Mouse (Mus musculus) embryonic facial prominence, embryonic 15.5 days (tissue): ENCODE measurements around the gene Glmn. TPM values are rescaled to one million over a fixed set of nuclear protein-coding genes. Genes with fewer than 3 reads are reported as not detected.
A peak's percentile ranks its signal among the peaks of the same experiment; 100 is the strongest.

Source experiments
- ATAC-seq: fragments of 200-750 bp; cut with Nextera tagmentation; 2 replicates; pipeline ENCODE4 v1.8.0; 2017; ENCODE audit warnings: low read depth, moderate TSS enrichment; ENCODE audit not compliant: insufficient number of reproducible peaks, low FRiP score, low TSS enrichment
- H3K27ac ChIP-seq: fragments of 300-500 bp; sonication (generic); replicated peaks from 2 replicates; pipeline ENCODE4 v1.5.1; 2015; ENCODE audit warnings: mild to moderate bottlenecking, inconsistent platforms
- H3K27me3 ChIP-seq: fragments of 300-500 bp; sonication (generic); 2 replicates; pipeline ENCODE4 v1.6.1; 2015; ENCODE audit warnings: inconsistent platforms
- H3K36me3 ChIP-seq: fragments of 300-500 bp; sonication (generic); 2 replicates; pipeline ENCODE4 v1.6.1; 2015; ENCODE audit warnings: mild to moderate bottlenecking, inconsistent platforms
- H3K4me1 ChIP-seq: fragments of 300-500 bp; sonication (generic); 2 replicates; pipeline ENCODE4 v1.6.1; 2015; ENCODE audit warnings: inconsistent platforms
- H3K4me2 ChIP-seq: fragments of 300-500 bp; sonication (generic); replicated peaks from 2 replicates; pipeline ENCODE4 v1.6.1; 2015; ENCODE audit warnings: mild to moderate bottlenecking, inconsistent platforms
- H3K4me3 ChIP-seq: fragments of 300-500 bp; sonication (generic); replicated peaks from 2 replicates; pipeline ENCODE4 v1.5.1; 2015; ENCODE audit warnings: mild to moderate bottlenecking, inconsistent platforms
- H3K9ac ChIP-seq: fragments of 300-500 bp; sonication (generic); 2 replicates; pipeline ENCODE4 v1.6.1; 2015; ENCODE audit warnings: inconsistent platforms
- H3K9me3 ChIP-seq: fragments of 300-500 bp; sonication (generic); replicated peaks from 2 replicates; pipeline ENCODE4 v1.6.1; 2016; ENCODE audit warnings: inconsistent platforms
- WGBS: fragments of 180-500 bp; shearing (Covaris S2); methylation state at CpG from one replicate; pipeline ENCODE4 v1.1.7; 2015; 5-methylcytosine and 5-hydroxymethylcytosine counted together
- polyA plus RNA-seq: library from polyadenylated mRNA; unstranded; fragments of >200 nt; fragmentation: Nextera tagmentation; extraction: Ambion mirVana; gene quantifications from 2 replicates; pipeline ENCODE4 v1.2.1, GENCODE M21; 2015

The Glmn gene
- 25.4 and 27.2 TPM in 2 replicates for polyA plus RNA-seq

- Histone ChIP-seq H3K9ac (peak within 1 kb of the TSS; percentile 70), H3K36me3 (peaks cover 16% of the 10 kb centered on the region), H3K27me3 (no peaks in the 10 kb centered on the region), H3K27ac (peak within 1 kb of the TSS; percentile 90), H3K4me1 (0 out of 2 replicates have a peak, but pooled peaks cover 5% of the 10 kb centered on the region), H3K4me3 (peak within 1 kb of the TSS; percentile 79), H3K4me2 (peak within 1 kb of the TSS; percentile 64), H3K9me3 (no peaks in the 10 kb centered on the region)
- WGBS = under 1% methylated on average over 54 of the region's 64 CpGs
- ATAC-seq = peak; percentile 96
These were observed at the start of gene Glmn, which contains the start of gene Rpap2 for GRCm38 (mm10) chr5:107597301-107598077. Glmn (minus strand) TSS chr5:107597888. Rpap2 (plus strand) TSS chr5:107597373.

DNA sequence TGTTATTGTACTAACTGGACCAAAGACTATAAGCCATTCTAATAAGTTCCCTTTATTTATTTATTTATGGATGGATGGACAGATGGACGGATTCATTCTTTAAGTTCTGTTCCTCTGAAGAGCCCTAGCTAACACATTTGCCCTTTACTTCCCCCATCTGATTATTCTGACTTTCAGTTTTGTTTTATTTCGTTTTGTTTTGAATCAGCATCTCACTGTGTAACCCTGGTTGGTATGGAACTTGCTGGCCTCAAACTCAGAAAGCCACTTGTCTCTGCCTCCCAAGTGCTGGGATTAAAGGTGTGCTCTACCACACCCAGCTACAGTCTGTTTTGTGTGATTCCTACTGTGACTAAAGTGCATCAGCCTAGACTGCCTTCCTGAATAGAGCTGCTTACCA lies 48.2 kb upstream of the Glmn start:
- H3K9me3 ChIP-seq = no peaks in the 10 kb centered on the region
- ATAC-seq = no peak
- WGBS = 83% methylated on average over 2 of the region's 2 CpGs
- no peak overlapping the region for H3K4me2 ChIP-seq
- no peak overlapping the region for H3K4me3 ChIP-seq
- H3K27ac ChIP-seq = no peak overlapping the region
- no peak overlapping the region for H3K9ac ChIP-seq
- no peaks in the 10 kb centered on the region for H3K4me1 ChIP-seq
- H3K36me3 ChIP-seq = peaks cover 15% of the 10 kb centered on the region
- no peaks in the 10 kb centered on the region for H3K27me3 ChIP-seq

- Histone ChIP-seq H3K27ac (no peak overlapping the region), H3K4me3 (no peak overlapping the region), H3K27me3 (no peaks in the 10 kb centered on the region), H3K4me2 (no peak overlapping the region), H3K9me3 (no peaks in the 10 kb centered on the region), H3K4me1 (no peaks in the 10 kb centered on the region), H3K36me3 (peaks cover 15% of the 10 kb centered on the region), H3K9ac (no peak overlapping the region)
- 83% methylated on average over 2 of the region's 2 CpGs for WGBS
- no peak for ATAC-seq
These were observed 46.9 kb upstream of the Glmn start for GRCm38 (mm10) chr5:107644595-107644994.

DNA sequence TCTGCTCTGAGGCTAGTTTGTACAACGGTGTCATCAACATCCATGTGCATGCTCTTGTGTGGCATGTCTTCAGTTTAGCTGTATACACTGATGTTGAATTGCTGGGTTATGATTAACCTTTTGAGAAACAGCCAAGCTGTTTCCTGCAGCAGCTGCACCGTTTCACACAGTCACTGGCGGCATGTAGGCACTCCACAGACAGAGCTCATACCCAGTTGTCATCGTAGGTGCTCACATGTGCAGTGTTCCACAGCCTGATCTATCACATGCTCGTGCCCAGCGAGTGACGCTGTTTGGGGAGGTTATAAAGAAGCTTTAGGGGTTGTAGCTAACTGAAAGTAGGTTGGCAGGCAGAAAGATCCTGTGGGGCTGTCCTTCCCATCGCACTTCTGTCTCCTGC lies 40.7 kb upstream of the Glmn start:
- peaks cover 17% of the 10 kb centered on the region; the same call in 1 of the 2 replicates for H3K36me3 ChIP-seq
- ATAC-seq = no peak
- H3K4me2 ChIP-seq = no peak overlapping the region
- no peaks in the 10 kb centered on the region for H3K9me3 ChIP-seq
- no peak overlapping the region for H3K4me3 ChIP-seq
- H3K27ac ChIP-seq = no peak overlapping the region
- 89% methylated on average over 8 of the region's 8 CpGs for WGBS
- H3K4me1 ChIP-seq = no peaks in the 10 kb centered on the region
- no peaks in the 10 kb centered on the region for H3K27me3 ChIP-seq
- H3K9ac ChIP-seq = no peak overlapping the region

GRCm38 (mm10) chr5:107637106-107637505 lies 39.4 kb upstream of the Glmn start:
- Histone ChIP-seq H3K4me2 (no peak overlapping the region), H3K9me3 (no peaks in the 10 kb centered on the region), H3K4me1 (no peaks in the 10 kb centered on the region), H3K9ac (no peak overlapping the region), H3K27me3 (no peaks in the 10 kb centered on the region), H3K36me3 (peaks cover 12% of the 10 kb centered on the region; the same call in 1 of the 2 replicates), H3K27ac (no peak overlapping the region), H3K4me3 (no peak overlapping the region)
- ATAC-seq = no peak
- 71% methylated on average over 1 of the region's 1 CpGs for WGBS

DNA sequence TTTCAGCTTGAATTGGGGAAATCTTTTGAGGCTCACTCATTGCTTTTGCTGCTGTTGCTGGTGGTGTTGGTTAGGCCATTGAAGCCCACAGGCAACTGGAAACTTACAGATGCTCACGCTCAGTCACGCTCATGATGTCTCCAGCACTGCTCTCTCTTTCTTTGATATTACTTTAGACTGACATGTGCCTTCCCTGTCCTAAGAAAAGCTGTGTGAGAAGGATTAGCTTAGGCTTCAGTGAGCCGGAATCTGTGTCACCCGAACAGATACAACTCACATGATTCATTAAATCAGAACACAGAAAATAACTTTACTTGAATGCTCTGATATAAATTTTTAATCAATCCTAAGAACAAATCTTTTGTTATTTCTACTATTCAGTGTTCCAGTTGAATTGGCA lies 36.0 kb upstream of the Glmn start:
- H3K9me3 ChIP-seq = no peaks in the 10 kb centered on the region
- 72% methylated on average over 4 of the region's 4 CpGs for WGBS
- H3K36me3 ChIP-seq = peaks cover 25% of the 10 kb centered on the region
- no peak overlapping the region for H3K4me3 ChIP-seq
- no peak overlapping the region for H3K4me2 ChIP-seq
- H3K4me1 ChIP-seq = no peaks in the 10 kb centered on the region
- no peak overlapping the region for H3K9ac ChIP-seq
- no peak overlapping the region for H3K27ac ChIP-seq
- H3K27me3 ChIP-seq = no peaks in the 10 kb centered on the region
- ATAC-seq = no peak

DNA sequence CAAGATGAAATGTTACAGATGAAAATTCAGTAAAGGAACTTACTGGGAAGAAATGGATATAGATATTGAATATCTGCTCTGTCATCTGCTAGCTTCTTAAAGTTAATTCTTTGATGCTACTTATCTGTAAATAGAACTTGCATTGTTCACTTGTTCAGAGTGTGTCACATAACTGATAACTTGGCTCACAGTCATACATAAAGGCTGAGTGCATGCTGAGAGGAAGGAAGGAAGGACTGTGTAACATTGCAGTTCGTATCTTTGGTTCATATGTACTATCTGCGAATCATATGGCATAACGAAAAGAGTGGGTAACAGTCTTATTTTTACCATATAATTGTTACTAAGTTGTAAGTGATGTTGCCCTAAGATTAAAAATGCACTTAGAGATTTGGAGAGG lies 23.6 kb upstream of the Glmn start:
- Histone ChIP-seq H3K36me3 (peaks cover 36% of the 10 kb centered on the region), H3K4me2 (no peak overlapping the region), H3K4me3 (no peak overlapping the region), H3K27me3 (no peaks in the 10 kb centered on the region), H3K27ac (no peak overlapping the region), H3K9ac (no peak overlapping the region), H3K9me3 (no peaks in the 10 kb centered on the region), H3K4me1 (no peaks in the 10 kb centered on the region)
- WGBS = 91% methylated on average over 3 of the region's 3 CpGs
- no peak for ATAC-seq

- 75% methylated on average over 6 of the region's 6 CpGs for WGBS
These were observed 20.3 kb upstream of the Glmn start for GRCm38 (mm10) chr5:107617986-107618385.

DNA sequence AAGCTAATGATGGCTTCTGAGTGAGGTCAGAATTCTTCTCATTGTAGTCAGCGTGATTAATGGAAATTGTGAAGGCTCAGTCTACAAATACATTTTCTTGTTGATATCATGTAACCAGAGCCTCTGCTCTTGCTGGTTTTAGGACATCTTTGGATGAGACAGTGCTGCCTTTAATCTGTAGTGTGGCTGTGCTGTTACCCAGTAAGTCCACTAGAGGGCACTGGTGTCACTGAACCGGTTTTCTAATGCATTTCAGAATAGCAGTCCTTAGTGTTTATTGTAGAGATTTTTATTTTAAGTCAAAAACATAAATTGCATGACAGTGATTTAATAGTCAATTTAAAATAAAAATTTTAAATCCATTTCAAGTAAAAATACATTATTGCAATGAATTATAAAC lies 13.5 kb upstream of the Glmn start:
- Histone ChIP-seq H3K9ac (no peak overlapping the region), H3K4me1 (no peaks in the 10 kb centered on the region), H3K27me3 (no peaks in the 10 kb centered on the region), H3K36me3 (peaks cover 34% of the 10 kb centered on the region), H3K4me3 (no peak overlapping the region), H3K4me2 (no peak overlapping the region), H3K27ac (no peak overlapping the region), H3K9me3 (no peaks in the 10 kb centered on the region)
- WGBS = 1% methylated on average over 2 of the region's 2 CpGs
- no peak for ATAC-seq

More at GRCm38 (mm10) chr5:107617986-107618385, 20.3 kb upstream of the Glmn start:
- no peak for ATAC-seq
- Histone ChIP-seq H3K27me3 (no peaks in the 10 kb centered on the region), H3K4me1 (no peaks in the 10 kb centered on the region), H3K9ac (no peak overlapping the region), H3K36me3 (peaks cover 39% of the 10 kb centered on the region), H3K9me3 (no peaks in the 10 kb centered on the region), H3K4me2 (no peak overlapping the region), H3K27ac (no peak overlapping the region), H3K4me3 (no peak overlapping the region)

DNA sequence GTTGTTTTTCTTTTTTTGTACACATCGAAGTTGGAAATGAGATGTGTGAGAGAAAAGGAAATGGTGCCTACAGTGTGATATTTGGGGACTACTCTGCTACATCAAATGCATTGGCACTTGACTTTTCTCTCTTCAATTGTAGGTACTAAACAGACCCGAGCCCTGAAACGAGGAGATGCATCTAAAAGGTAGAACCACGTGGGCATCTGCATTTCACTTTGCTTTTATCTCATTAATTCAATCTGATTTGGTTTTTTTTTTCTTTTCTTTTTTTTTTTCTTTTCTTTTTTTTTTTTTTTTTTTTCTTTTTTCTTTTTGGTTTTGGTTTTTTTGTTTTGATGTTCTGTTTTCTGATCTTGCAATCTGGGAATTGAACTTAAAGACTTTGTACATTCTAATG lies 692 bp upstream of the Glmn start:
- H3K36me3 ChIP-seq = peaks cover 17% of the 10 kb centered on the region
- no peaks in the 10 kb centered on the region for H3K9me3 ChIP-seq
- H3K9ac ChIP-seq = peak overlapping the region; percentile 70; the same call in 1 of the 2 replicates
- peak overlapping the region; percentile 79 for H3K4me3 ChIP-seq
- peak overlapping the region; percentile 64 for H3K4me2 ChIP-seq
- WGBS = 18% methylated on average over 4 of the region's 4 CpGs
- no peaks in the 10 kb centered on the region for H3K27me3 ChIP-seq
- no peak overlapping the region for H3K27ac ChIP-seq
- H3K4me1 ChIP-seq = 0 out of 2 replicates have a peak, but pooled peaks cover 5% of the 10 kb centered on the region
- no peak for ATAC-seq

DNA sequence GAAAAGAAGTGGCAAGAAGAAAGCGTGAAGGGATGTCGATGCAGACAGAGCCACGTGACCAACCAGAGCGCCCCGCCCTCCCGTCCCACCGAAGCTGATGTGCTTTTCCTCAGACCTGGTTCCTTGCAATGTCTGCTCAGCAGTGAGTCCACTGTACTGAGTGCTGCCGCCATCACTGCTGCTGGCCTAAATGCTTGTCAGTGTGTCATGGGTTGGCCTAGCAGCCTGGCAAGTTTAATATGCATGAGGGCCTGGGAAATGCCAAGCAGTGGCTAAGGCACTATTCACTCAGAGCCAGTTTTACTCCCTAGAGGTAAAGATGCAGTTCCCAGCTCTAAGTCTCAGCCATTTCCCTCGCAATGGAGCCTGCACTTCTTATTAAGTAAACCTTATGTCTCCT lies 28.5 kb downstream of the Glmn start:
- H3K4me2 ChIP-seq = no peak overlapping the region
- no peak overlapping the region for H3K9ac ChIP-seq
- WGBS = 93% methylated on average over 9 of the region's 9 CpGs
- H3K4me1 ChIP-seq = no peaks in the 10 kb centered on the region
- ATAC-seq = no peak
- H3K27ac ChIP-seq = no peak overlapping the region
- H3K9me3 ChIP-seq = no peaks in the 10 kb centered on the region
- H3K27me3 ChIP-seq = no peaks in the 10 kb centered on the region
- peaks cover 45% of the 10 kb centered on the region for H3K36me3 ChIP-seq
- H3K4me3 ChIP-seq = no peak overlapping the region

DNA sequence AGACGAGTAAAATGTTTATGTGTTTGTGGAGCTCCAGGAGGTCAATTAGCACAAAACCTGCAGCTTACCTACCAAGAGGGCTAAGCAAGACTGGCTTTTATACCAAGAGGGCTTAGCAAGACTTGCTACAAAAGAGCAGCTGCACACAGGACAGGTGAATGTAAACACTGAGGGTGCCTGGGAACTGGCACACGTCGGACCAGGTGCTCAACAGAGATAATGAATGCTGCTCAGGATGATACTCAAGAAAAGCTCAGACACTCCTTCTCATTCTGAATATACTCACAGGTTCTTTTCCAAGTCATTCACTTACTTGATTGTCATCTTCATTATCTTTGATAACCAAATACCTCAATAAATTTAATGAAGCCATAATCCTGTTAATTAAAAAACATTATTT lies 40.7 kb downstream of the Glmn start:
- no peak overlapping the region for H3K27ac ChIP-seq
- ATAC-seq = no peak
- no peaks in the 10 kb centered on the region for H3K9me3 ChIP-seq
- no peak overlapping the region for H3K4me3 ChIP-seq
- WGBS = 81% methylated on average over 3 of the region's 3 CpGs
- H3K4me1 ChIP-seq = no peaks in the 10 kb centered on the region
- H3K27me3 ChIP-seq = no peaks in the 10 kb centered on the region
- H3K4me2 ChIP-seq = no peak overlapping the region
- peaks cover 42% of the 10 kb centered on the region for H3K36me3 ChIP-seq
- no peak overlapping the region for H3K9ac ChIP-seq
